Mouse (Mus musculus) MEL (cell line): ENCODE data around the gene Erich4. TPM values are rescaled to one million over a fixed set of nuclear protein-coding genes. Genes with fewer than 3 reads are reported as not detected.

Source experiments
- DNase-seq: peaks from one replicate; pipeline ENCODE4 v3.0.0; 2011; ENCODE audit warnings: low read depth, low spot score
- H3K27ac ChIP-seq: 2 replicates; pipeline ENCODE4 v1.5.1; 2012; ENCODE audit warnings: low read depth, mild to moderate bottlenecking, control low read depth, low read length, moderate library complexity; ENCODE audit not compliant: control insufficient read depth
- H3K27me3 ChIP-seq, 2 experiments: fragments of 150-350 bp in 1 of 2; sonication (generic) in 1 of 2; 2 replicates each; pipeline ENCODE4 v1.6.1; 2012; ENCODE audit warnings: low read length in 2 of 2, mild to moderate bottlenecking in 2 of 2, improper control_type of control experiment in 1 of 2, moderate library complexity in 1 of 2; ENCODE audit not compliant: insufficient read depth in 2 of 2, control insufficient read depth in 1 of 2
- H3K36me3 ChIP-seq, 2 experiments: 2 replicates each; pipeline ENCODE4 v1.6.1; 2012 to 2014; ENCODE audit warnings: low read length in 2 of 2, improper control_type of control experiment in 1 of 2, inconsistent platforms in 1 of 2, mild to moderate bottlenecking in 1 of 2; ENCODE audit not compliant: insufficient read depth in 2 of 2, control insufficient read depth in 1 of 2
- H3K4me1 ChIP-seq, 2 experiments: fragments of 150-350 bp in 1 of 2; sonication (generic) in 1 of 2; 2 replicates each; pipeline ENCODE4 v1.6.1; 2012; ENCODE audit warnings: low read length in 2 of 2, improper control_type of control experiment in 1 of 2, mild to moderate bottlenecking in 1 of 2; ENCODE audit not compliant: insufficient read depth in 2 of 2, control insufficient read depth in 1 of 2
- H3K4me3 ChIP-seq, 2 experiments: fragments of 150-350 bp in 1 of 2; sonication (generic) in 1 of 2; 2 replicates each; pipeline ENCODE4 v1.5.1; 2012; ENCODE audit warnings: low read depth in 2 of 2, low read length in 2 of 2, mild to moderate bottlenecking in 2 of 2, moderate library complexity in 2 of 2, control low read depth in 1 of 2, improper control_type of control experiment in 1 of 2; ENCODE audit not compliant: control insufficient read depth in 1 of 2, insufficient read depth in 1 of 2
- H3K79me2 ChIP-seq: 2 replicates; pipeline ENCODE4 v1.6.1; 2012; ENCODE audit warnings: mild to moderate bottlenecking, low read length, moderate library complexity; ENCODE audit not compliant: control insufficient read depth, poor library complexity, insufficient read depth
- H3K9ac ChIP-seq: 2 replicates; pipeline ENCODE4 v1.6.1; 2012; ENCODE audit warnings: low read depth, mild to moderate bottlenecking, control low read depth, low read length, moderate library complexity; ENCODE audit not compliant: control insufficient read depth, poor library complexity, severe bottlenecking
- H3K9me3 ChIP-seq: fragments of 150-350 bp; sonication (generic); replicated peaks from 2 replicates; pipeline ENCODE4 v1.6.1; 2012; ENCODE audit warnings: mild to moderate bottlenecking, low read length, improper control_type of control experiment, moderate library complexity; ENCODE audit not compliant: insufficient read depth
- CHD1 ChIP-seq: IDR thresholded peaks from 2 replicates; pipeline ENCODE4 v1.6.1; 2012; ENCODE audit warnings: low read depth, mild to moderate bottlenecking, inconsistent platforms, low read length, improper control_type of control experiment
- CHD2 ChIP-seq: IDR thresholded peaks from 2 replicates; pipeline ENCODE4 v1.6.1; 2011; ENCODE audit warnings: low read length, improper control_type of control experiment
- E2F4 ChIP-seq: IDR thresholded peaks from 2 replicates; pipeline ENCODE4 v1.6.1; 2011; ENCODE audit warnings: low read depth, low read length, improper control_type of control experiment, borderline replicate concordance
- GABPA ChIP-seq: IDR thresholded peaks from 2 replicates; pipeline ENCODE4 v1.6.1; 2012; ENCODE audit warnings: low read depth, mild to moderate bottlenecking, inconsistent platforms, low read length, improper control_type of control experiment, moderate library complexity
- GATA1 ChIP-seq: IDR thresholded peaks from 2 replicates; pipeline ENCODE4 v1.6.1; 2011; ENCODE audit warnings: low read depth, low read length, improper control_type of control experiment
- HCFC1 ChIP-seq: IDR thresholded peaks from 2 replicates; pipeline ENCODE4 v1.6.1; 2012; ENCODE audit warnings: low read depth, mild to moderate bottlenecking, inconsistent platforms, low read length, improper control_type of control experiment, moderate library complexity
- KAT2A ChIP-seq: conservative IDR thresholded peaks from 2 replicates; pipeline ENCODE4 v1.6.1; 2012; ENCODE audit warnings: low read depth, low read length, improper control_type of control experiment, inconsistent platforms
- MAZ ChIP-seq: IDR thresholded peaks from 2 replicates; pipeline ENCODE4 v1.6.1; 2012; ENCODE audit warnings: low read depth, mild to moderate bottlenecking, inconsistent platforms, low read length, improper control_type of control experiment
- NELFE ChIP-seq: IDR thresholded peaks from 2 replicates; pipeline ENCODE4 v1.6.1; 2011; ENCODE audit warnings: low read depth, low read length, improper control_type of control experiment
- POLR2A ChIP-seq, 2 experiments: IDR thresholded peaks; 2 replicates each; pipeline ENCODE4 v1.6.1; 2011 to 2012; ENCODE audit warnings: low read length in 2 of 2, mild to moderate bottlenecking in 2 of 2, control low read depth in 1 of 2, improper control_type of control experiment in 1 of 2, low read depth in 1 of 2, moderate library complexity in 1 of 2; ENCODE audit not compliant: control insufficient read depth in 1 of 2, insufficient read depth in 1 of 2, poor library complexity in 1 of 2
- RAD21 ChIP-seq: IDR thresholded peaks from 2 replicates; pipeline ENCODE4 v1.6.1; 2011; ENCODE audit warnings: mild to moderate bottlenecking, low read depth, low read length, improper control_type of control experiment
- RCOR1 ChIP-seq: IDR thresholded peaks from 2 replicates; pipeline ENCODE4 v1.6.1; 2012; ENCODE audit warnings: low read depth, mild to moderate bottlenecking, inconsistent platforms, low read length, improper control_type of control experiment
- SMC3 ChIP-seq: IDR thresholded peaks from 2 replicates; pipeline ENCODE4 v1.6.1; 2011; ENCODE audit warnings: low read depth, low read length, improper control_type of control experiment
- TAL1 ChIP-seq: IDR thresholded peaks from 2 replicates; pipeline ENCODE4 v1.6.1; 2012; ENCODE audit warnings: mild to moderate bottlenecking, inconsistent platforms, low read length, moderate library complexity, mixed read lengths
- TCF12 ChIP-seq: IDR thresholded peaks from 2 replicates; pipeline ENCODE4 v1.6.1; 2014; ENCODE audit warnings: low read depth, mild to moderate bottlenecking, inconsistent platforms, low read length, improper control_type of control experiment, moderate library complexity
- UBTF ChIP-seq: IDR thresholded peaks from 2 replicates; pipeline ENCODE4 v1.6.1; 2012; ENCODE audit warnings: low read depth, mild to moderate bottlenecking, inconsistent platforms, low read length, improper control_type of control experiment, moderate library complexity, borderline replicate concordance; ENCODE audit not compliant: insufficient read depth
- USF1 ChIP-seq: IDR thresholded peaks from 2 replicates; pipeline ENCODE4 v1.6.1; 2014; ENCODE audit warnings: low read depth, mild to moderate bottlenecking, inconsistent platforms, low read length, improper control_type of control experiment, moderate library complexity
- USF2 ChIP-seq, 2 experiments: IDR thresholded peaks; 2 replicates each; pipeline ENCODE4 v1.6.1; 2011 to 2012; ENCODE audit warnings: improper control_type of control experiment in 2 of 2, low read length in 2 of 2, borderline replicate concordance in 1 of 2, inconsistent platforms in 1 of 2, low read depth in 1 of 2, mild to moderate bottlenecking in 1 of 2; ENCODE audit not compliant: insufficient read depth in 1 of 2
- ZC3H11A ChIP-seq: IDR thresholded peaks from 2 replicates; pipeline ENCODE4 v1.6.1; 2012; ENCODE audit warnings: low read depth, mild to moderate bottlenecking, inconsistent platforms, low read length, improper control_type of control experiment
- ZMIZ1 ChIP-seq: IDR thresholded peaks from 2 replicates; pipeline ENCODE4 v1.6.1; 2012; ENCODE audit warnings: low read depth, mild to moderate bottlenecking, inconsistent platforms, low read length, improper control_type of control experiment, moderate library complexity
- polyA plus RNA-seq, 2 experiments: library from polyadenylated mRNA; stranded (reverse) in 1 of 2; unstranded in 1 of 2; fragments of >175 nt in 1 of 2; fragments of >200 nt in 1 of 2; gene quantifications; 2 replicates each; pipeline versions ENCODE4 v1.2.1 to v1.2.4; 2012; ENCODE audit warnings: low replicate concordance in 2 of 2, low read depth in 1 of 2; ENCODE audit not compliant: insufficient read length in 2 of 2, insufficient read depth in 1 of 2, missing spikeins in 1 of 2
- total RNA-seq: library from RNA; depleted of rRNA; stranded (reverse); fragments of 300-350 nt; gene quantifications from 2 replicates; pipeline ENCODE4 v1.2.3, GENCODE M21; 2012

Gene Erich4
- total and polyA plus RNA-seq, 3 experiments: not detected

GRCm38 (mm10) chr7:25591226-25591625 lies 24.5 kb downstream of the Erich4 start:
- no peak overlapping the region for H3K27ac ChIP-seq
- H3K9ac ChIP-seq: no peak overlapping the region
- TF ChIP-seq SMC3 (no peak), GATA1 (no peak), RCOR1 (no peak), ZMIZ1 (no peak), USF1 (no peak), GABPA (no peak), USF2 (IDR thresholded peaks at IDR 0.05; ENCODE audit: borderline replicate concordance in 1 of 2, insufficient read depth in 1 of 2, low read depth in 1 of 2, low read length in 2 of 2) (no peak), MAZ (no peak), TAL1 (no peak), UBTF (no peak), CHD1 (no peak), ZC3H11A (no peak), KAT2A (no peak), E2F4 (no peak), TCF12 (no peak), NELFE (no peak), POLR2A (IDR thresholded peaks at IDR 0.05; ENCODE audit: control insufficient read depth in 1 of 2, insufficient read depth in 1 of 2, low read depth in 1 of 2, low read length in 2 of 2, poor library complexity in 1 of 2) (no peak), CHD2 (no peak)
- no peak for DNase-seq
- H3K4me1 ChIP-seq: peaks cover 2 to 12% of the 10 kb centered on the region in 2 experiments; a peak in 3 of 4 replicates
- no peaks in the 10 kb centered on the region for H3K79me2 ChIP-seq
- no peak overlapping the region for H3K4me3 ChIP-seq
- H3K9me3 ChIP-seq: no peaks in the 10 kb centered on the region
- H3K27me3 ChIP-seq: no peaks in the 10 kb centered on the region
- H3K36me3 ChIP-seq: peaks cover 0 to 10% of the 10 kb centered on the region in 2 experiments; a peak in 2 of 4 replicates

- no peak overlapping the region for H3K9ac ChIP-seq
- no peaks in the 10 kb centered on the region for H3K4me1 ChIP-seq
- no peaks in the 10 kb centered on the region for H3K79me2 ChIP-seq
- no peak overlapping the region for H3K4me3 ChIP-seq
- no peak for DNase-seq
- H3K27me3 ChIP-seq: no peaks in the 10 kb centered on the region
- H3K9me3 ChIP-seq: no peaks in the 10 kb centered on the region
- no peaks in the 10 kb centered on the region for H3K36me3 ChIP-seq
- no peak for TF ChIP-seq SMC3
- no peak for TF ChIP-seq HCFC1
- no peak for TF ChIP-seq KAT2A
- no peak for TF ChIP-seq RAD21
- TF ChIP-seq, all 39 proteins: peak for 0
- H3K27ac ChIP-seq: no peak overlapping the region
Observed at GRCm38 (mm10) chr7:25585351-25586204, 30.1 kb downstream of the Erich4 start.
